In the genomic region with DNA sequence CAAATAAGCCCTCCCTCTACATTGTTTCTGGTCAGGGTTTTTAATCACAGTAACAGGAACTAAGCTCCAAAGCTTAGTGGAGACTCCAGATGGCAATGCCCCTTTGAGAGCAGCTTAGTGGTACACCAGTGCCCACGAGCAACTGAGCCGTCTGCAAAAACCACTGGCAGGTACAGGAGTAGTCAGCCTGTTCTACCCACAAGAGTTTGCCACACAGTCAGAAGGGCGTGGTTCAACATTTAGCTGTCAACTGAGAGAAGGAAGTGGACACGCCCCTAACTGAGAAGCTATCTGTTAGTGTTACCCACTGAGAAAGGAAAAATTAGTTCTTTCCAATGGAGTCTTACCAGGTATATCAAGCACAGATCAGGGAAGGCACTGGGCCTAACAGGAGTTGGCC, we compare ENCODE assay signal across 11 mouse cellular contexts. TPM values are rescaled to one million over a fixed set of nuclear protein-coding genes. Genes with fewer than 3 reads are reported as not detected.
DNase-seq lines count a peak whose midpoint lies in the region; ATAC-seq lines count a peak whose summit lies in the region.
"Had no signal": no experiment of that assay in that cellular context is flagged by ENCODE, and none has a peak within 500 bp of the region (broad histone marks: within the 10 kb centered on the region; RNA-seq: fewer than 3 reads in every experiment).

No protein-coding gene starts in this region.

- H3K4me2 ChIP-seq in liver, embryonic 13.5 days = no peak overlapping the region
- H3K4me2 ChIP-seq in hindbrain, embryonic 13.5 days = no peak overlapping the region
- H3K4me2 ChIP-seq: limb, embryonic 15.5 days had no signal

- peak; percentile 59 to 75 for DNase-seq in CD8-positive naive resting alpha-beta T cell, adult 2 months (ENCODE audit: low read depth in 2 of 2, low spot score in 2 of 2)
- DNase-seq in liver, embryonic 13.5 days = no peak
- DNase-seq in cerebellum, adult 9-10 months = no peak
- no peak for DNase-seq in frontal cortex, adult 2 months (ENCODE audit: extremely low spot score in 1 of 2, low spot score in 1 of 2)
- DNase-seq: cerebellum, adult 2 months; right cerebral cortex, postnatal 25 days had no signal

- WGBS in liver, embryonic 13.5 days (ENCODE audit: insufficient replicate concordance) = 14% methylated on average over 4 of the region's 4 CpGs
- 93% methylated on average over 4 of the region's 4 CpGs for WGBS in hindbrain, embryonic 13.5 days

- 0 out of 2 replicates have a peak overlapping the region, but pooled peaks have one; percentile 12 for H3K27ac ChIP-seq in liver, embryonic 13.5 days
- no peak overlapping the region for H3K27ac ChIP-seq in hindbrain, embryonic 13.5 days
- H3K27ac ChIP-seq: hindbrain, postnatal 0 days; limb, embryonic 15.5 days had no signal

- peak; percentile 96 for ATAC-seq in activated CD4-positive, CD25-positive, alpha-beta regulatory T cell, adult 4 months
- ATAC-seq in liver, embryonic 13.5 days (ENCODE audit: low read depth) = peak; percentile 69
- ATAC-seq in neutrophil, adult 5-6 weeks (ENCODE audit: extremely low read depth, insufficient number of reproducible peaks, low FRiP score, poor library complexity, severe bottlenecking) = peak; percentile 75
- ATAC-seq in hindbrain, embryonic 13.5 days (ENCODE audit: low FRiP score) = no peak
- ATAC-seq: hindbrain, postnatal 0 days had no signal

- H3K9ac ChIP-seq in liver, embryonic 13.5 days = no peak overlapping the region
- no peak overlapping the region for H3K9ac ChIP-seq in hindbrain, embryonic 13.5 days
- H3K9ac ChIP-seq: limb, embryonic 15.5 days had no signal

- no peaks in the 10 kb centered on the region for H3K9me3 ChIP-seq in liver, embryonic 13.5 days (replicated peaks)
- no peaks in the 10 kb centered on the region for H3K9me3 ChIP-seq in hindbrain, embryonic 13.5 days
- H3K9me3 ChIP-seq: limb, embryonic 15.5 days had no signal

- no peak overlapping the region for H3K4me3 ChIP-seq in liver, embryonic 13.5 days (replicated peaks)
- no peak overlapping the region for H3K4me3 ChIP-seq in hindbrain, embryonic 13.5 days
- H3K4me3 ChIP-seq: limb, embryonic 15.5 days had no signal

- peaks cover 53% of the 10 kb centered on the region for H3K4me1 ChIP-seq in liver, embryonic 13.5 days (replicated peaks)
- H3K4me1 ChIP-seq in hindbrain, embryonic 13.5 days (replicated peaks) = no peaks in the 10 kb centered on the region
- H3K4me1 ChIP-seq: limb, embryonic 15.5 days had no signal

- no peaks in the 10 kb centered on the region for H3K36me3 ChIP-seq in liver, embryonic 13.5 days
- no peaks in the 10 kb centered on the region for H3K36me3 ChIP-seq in hindbrain, embryonic 13.5 days
- H3K36me3 ChIP-seq: limb, embryonic 15.5 days had no signal

- H3K27me3 ChIP-seq in liver, embryonic 13.5 days = no peaks in the 10 kb centered on the region
- H3K27me3 ChIP-seq in hindbrain, embryonic 13.5 days = no peaks in the 10 kb centered on the region
- H3K27me3 ChIP-seq: limb, embryonic 15.5 days had no signal

RNA-seq across cellular contexts. Expression of gene Fyb, which starts 32.1 kb away (rescaled TPM):
- polyA plus RNA-seq in activated CD4-positive, CD25-positive, alpha-beta regulatory T cell, adult 4 months (2017; shearing (Covaris generic)) = 100 to 1,000 TPM; 556 to 650 TPM
- polyA plus RNA-seq in liver, embryonic 13.5 days (2015; fragmentation: Nextera tagmentation; extraction: Ambion mirVana) = 27.5 and 31.4 TPM in 2 replicates
- 337 and 407 TPM in 2 replicates for total RNA-seq in neutrophil, adult 5-6 weeks (2017)
- polyA plus RNA-seq in frontal cortex, adult 2 months (2012; rRNA removed) = 2.8 and 4.8 TPM in 2 replicates
- polyA plus RNA-seq in hindbrain, embryonic 13.5 days (2015; fragmentation: Nextera tagmentation; extraction: Ambion mirVana) = 3.7 and 4.7 TPM in 2 replicates

Comparison
In these comparisons a context has a peak if more than half of its experiments do, and no peak if none do; other contexts are left out.
1. DNase-seq: peak in CD8-positive naive resting alpha-beta T cell, adult 2 months (2 of 2); none in liver, embryonic 13.5 days (single experiment), cerebellum, adult 9-10 months (single experiment) and frontal cortex, adult 2 months (0 of 2).
2. RNA of gene Fyb, which starts 32.1 kb away (polyA plus RNA-seq): 556 to 650 TPM in activated CD4-positive, CD25-positive, alpha-beta regulatory T cell, adult 4 months; 27.5 to 31.4 TPM in liver, embryonic 13.5 days, 2.8 to 4.8 TPM in frontal cortex, adult 2 months and 3.7 to 4.7 TPM in hindbrain, embryonic 13.5 days; every median in the first group is over 10 times any median in the second.